Mouse (Mus musculus): Measurements from ENCODE around the gene Ptpro. TPM values are rescaled to one million over a fixed set of nuclear protein-coding genes. Genes with fewer than 3 reads are reported as not detected.
A peak's percentile ranks its signal among the peaks of the same experiment; 100 is the strongest.

Ptpro gene
- polyA plus RNA-seq, 1 experiment from 2014 or later: 16.0 TPM

GRCm38 (mm10) chr6:137496562-137496961, 244.4 kb downstream of the Ptpro start:
- DNase-seq (ENCODE audit: low spot score): no peak
- Histone ChIP-seq H3K9ac (ENCODE audit: low read depth, low read length) (no peak overlapping the region), H3K36me3 (ENCODE audit: control insufficient read depth, insufficient read depth, low read length) (no peaks in the 10 kb centered on the region), H3K4me3 (ENCODE audit: low read depth, low read length) (no peak overlapping the region), H3K27ac (ENCODE audit: low read depth, low read length) (no peak overlapping the region), H3K9me3 (ENCODE audit: control insufficient read depth, low read length) (no peaks in the 10 kb centered on the region), H3K4me1 (replicated peaks; ENCODE audit: control insufficient read depth, insufficient read depth, low read length) (no peaks in the 10 kb centered on the region), H3K27me3 (ENCODE audit: control insufficient read depth, insufficient read depth, low read length) (no peaks in the 10 kb centered on the region), H3K4me2 (replicated peaks; ENCODE audit: low read depth, low read length) (no peak overlapping the region)
- peak; percentile 43; the same call in 1 of the 2 replicates for ATAC-seq (ENCODE audit: low FRiP score)
- 96% methylated on average over 2 of the region's 2 CpGs for WGBS

GRCm38 (mm10) chr6:137497208-137497835, 245.2 kb downstream of the Ptpro start:
- DNase-seq (ENCODE audit: low spot score) (no peak), ATAC-seq (ENCODE audit: low FRiP score) (no peak)
- WGBS: 93% methylated on average over 8 of the region's 8 CpGs

GRCm38 (mm10) chr6:137498781-137499180, 246.7 kb downstream of the Ptpro start:
- WGBS: 86% methylated on average over 6 of the region's 6 CpGs
- Histone ChIP-seq H3K36me3 (ENCODE audit: control insufficient read depth, insufficient read depth, low read length) (no peaks in the 10 kb centered on the region), H3K27me3 (ENCODE audit: control insufficient read depth, insufficient read depth, low read length) (no peaks in the 10 kb centered on the region), H3K27ac (ENCODE audit: low read depth, low read length) (no peak overlapping the region), H3K4me3 (ENCODE audit: low read depth, low read length) (no peak overlapping the region), H3K4me2 (replicated peaks; ENCODE audit: low read depth, low read length) (no peak overlapping the region), H3K9ac (ENCODE audit: low read depth, low read length) (no peak overlapping the region), H3K4me1 (replicated peaks; ENCODE audit: control insufficient read depth, insufficient read depth, low read length) (no peaks in the 10 kb centered on the region), H3K9me3 (ENCODE audit: control insufficient read depth, low read length) (no peaks in the 10 kb centered on the region)
- no peak for ATAC-seq (ENCODE audit: low FRiP score)
- DNase-seq (ENCODE audit: low spot score): no peak

More at GRCm38 (mm10) chr6:137497208-137497835, 245.2 kb downstream of the Ptpro start:
- Histone ChIP-seq H3K4me2 (replicated peaks; ENCODE audit: low read depth, low read length) (no peak overlapping the region), H3K4me1 (replicated peaks; ENCODE audit: control insufficient read depth, insufficient read depth, low read length) (no peaks in the 10 kb centered on the region), H3K9ac (ENCODE audit: low read depth, low read length) (no peak overlapping the region), H3K4me3 (ENCODE audit: low read depth, low read length) (no peak overlapping the region), H3K9me3 (ENCODE audit: control insufficient read depth, low read length) (no peaks in the 10 kb centered on the region), H3K27me3 (ENCODE audit: control insufficient read depth, insufficient read depth, low read length) (no peaks in the 10 kb centered on the region), H3K27ac (ENCODE audit: low read depth, low read length) (no peak overlapping the region), H3K36me3 (ENCODE audit: control insufficient read depth, insufficient read depth, low read length) (no peaks in the 10 kb centered on the region)

GRCm38 (mm10) chr6:137503009-137503408, 250.9 kb downstream of the Ptpro start:
- Histone ChIP-seq H3K9me3 (ENCODE audit: control insufficient read depth, low read length) (no peaks in the 10 kb centered on the region), H3K27ac (ENCODE audit: low read depth, low read length) (no peak overlapping the region), H3K27me3 (ENCODE audit: control insufficient read depth, insufficient read depth, low read length) (no peaks in the 10 kb centered on the region), H3K36me3 (ENCODE audit: control insufficient read depth, insufficient read depth, low read length) (no peaks in the 10 kb centered on the region), H3K4me2 (replicated peaks; ENCODE audit: low read depth, low read length) (no peak overlapping the region), H3K4me3 (ENCODE audit: low read depth, low read length) (no peak overlapping the region), H3K4me1 (replicated peaks; ENCODE audit: control insufficient read depth, insufficient read depth, low read length) (no peaks in the 10 kb centered on the region), H3K9ac (ENCODE audit: low read depth, low read length) (no peak overlapping the region)
- DNase-seq (ENCODE audit: low spot score): no peak
- WGBS: 88% methylated on average over 7 of the region's 7 CpGs
- ATAC-seq (ENCODE audit: low FRiP score): no peak

- DNase-seq (ENCODE audit: low spot score): no peak
- H3K4me1 ChIP-seq (replicated peaks; ENCODE audit: control insufficient read depth, insufficient read depth, low read length): no peaks in the 10 kb centered on the region
Measured at GRCm38 (mm10) chr6:137503462-137503861, 251.3 kb downstream of the Ptpro start.

GRCm38 (mm10) chr6:137504052-137504451, 251.9 kb downstream of the Ptpro start:
- DNase-seq (ENCODE audit: low spot score): no peak
- Histone ChIP-seq H3K36me3 (ENCODE audit: control insufficient read depth, insufficient read depth, low read length) (no peaks in the 10 kb centered on the region), H3K4me2 (replicated peaks; ENCODE audit: low read depth, low read length) (no peak overlapping the region), H3K27ac (ENCODE audit: low read depth, low read length) (no peak overlapping the region), H3K9me3 (ENCODE audit: control insufficient read depth, low read length) (no peaks in the 10 kb centered on the region), H3K27me3 (ENCODE audit: control insufficient read depth, insufficient read depth, low read length) (no peaks in the 10 kb centered on the region), H3K4me3 (ENCODE audit: low read depth, low read length) (no peak overlapping the region), H3K9ac (ENCODE audit: low read depth, low read length) (no peak overlapping the region), H3K4me1 (replicated peaks; ENCODE audit: control insufficient read depth, insufficient read depth, low read length) (no peaks in the 10 kb centered on the region)
- no peak for ATAC-seq (ENCODE audit: low FRiP score)
- 42% methylated on average over 1 of the region's 1 CpGs for WGBS

More at GRCm38 (mm10) chr6:137503462-137503861, 251.3 kb downstream of the Ptpro start:
- H3K9ac ChIP-seq (ENCODE audit: low read depth, low read length): no peak overlapping the region
- H3K4me2 ChIP-seq (replicated peaks; ENCODE audit: low read depth, low read length): no peak overlapping the region
- H3K9me3 ChIP-seq (ENCODE audit: control insufficient read depth, low read length): no peaks in the 10 kb centered on the region
- H3K36me3 ChIP-seq (ENCODE audit: control insufficient read depth, insufficient read depth, low read length): no peaks in the 10 kb centered on the region
- WGBS: 87% methylated on average over 8 of the region's 8 CpGs
- no peak overlapping the region for H3K4me3 ChIP-seq (ENCODE audit: low read depth, low read length)
- H3K27me3 ChIP-seq (ENCODE audit: control insufficient read depth, insufficient read depth, low read length): no peaks in the 10 kb centered on the region
- no peak for ATAC-seq (ENCODE audit: low FRiP score)
- no peak overlapping the region for H3K27ac ChIP-seq (ENCODE audit: low read depth, low read length)

- no peaks in the 10 kb centered on the region for H3K36me3 ChIP-seq (ENCODE audit: control insufficient read depth, insufficient read depth, low read length)
- 84% methylated on average over 3 of the region's 3 CpGs for WGBS
Measured at GRCm38 (mm10) chr6:137505555-137506227, 253.6 kb downstream of the Ptpro start.

GRCm38 (mm10) chr6:137506563-137506962, 254.4 kb downstream of the Ptpro start:
- H3K4me3 ChIP-seq (ENCODE audit: low read depth, low read length): no peak overlapping the region
- DNase-seq (ENCODE audit: low spot score) (no peak), ATAC-seq (ENCODE audit: low FRiP score) (no peak)
- H3K27ac ChIP-seq (ENCODE audit: low read depth, low read length): no peak overlapping the region
- H3K36me3 ChIP-seq (ENCODE audit: control insufficient read depth, insufficient read depth, low read length): no peaks in the 10 kb centered on the region
- H3K4me2 ChIP-seq (replicated peaks; ENCODE audit: low read depth, low read length): no peak overlapping the region
- H3K9me3 ChIP-seq (ENCODE audit: control insufficient read depth, low read length): no peaks in the 10 kb centered on the region
- H3K9ac ChIP-seq (ENCODE audit: low read depth, low read length): no peak overlapping the region
- 93% methylated on average over 7 of the region's 7 CpGs for WGBS
- no peaks in the 10 kb centered on the region for H3K4me1 ChIP-seq (replicated peaks; ENCODE audit: control insufficient read depth, insufficient read depth, low read length)
- H3K27me3 ChIP-seq (ENCODE audit: control insufficient read depth, insufficient read depth, low read length): no peaks in the 10 kb centered on the region

More at GRCm38 (mm10) chr6:137505555-137506227, 253.6 kb downstream of the Ptpro start:
- Histone ChIP-seq H3K27me3 (ENCODE audit: control insufficient read depth, insufficient read depth, low read length) (no peaks in the 10 kb centered on the region), H3K4me1 (replicated peaks; ENCODE audit: control insufficient read depth, insufficient read depth, low read length) (no peaks in the 10 kb centered on the region), H3K9me3 (ENCODE audit: control insufficient read depth, low read length) (no peaks in the 10 kb centered on the region), H3K4me2 (replicated peaks; ENCODE audit: low read depth, low read length) (no peak overlapping the region), H3K9ac (ENCODE audit: low read depth, low read length) (no peak overlapping the region), H3K27ac (ENCODE audit: low read depth, low read length) (no peak overlapping the region), H3K4me3 (ENCODE audit: low read depth, low read length) (no peak overlapping the region)
- no peak for DNase-seq (ENCODE audit: low spot score)
- ATAC-seq (ENCODE audit: low FRiP score): no peak

GRCm38 (mm10) chr6:137508936-137509335, 256.8 kb downstream of the Ptpro start:
- no peak for ATAC-seq (ENCODE audit: low FRiP score)
- Histone ChIP-seq H3K4me2 (replicated peaks; ENCODE audit: low read depth, low read length) (no peak overlapping the region), H3K36me3 (ENCODE audit: control insufficient read depth, insufficient read depth, low read length) (no peaks in the 10 kb centered on the region), H3K27ac (ENCODE audit: low read depth, low read length) (no peak overlapping the region), H3K9me3 (ENCODE audit: control insufficient read depth, low read length) (no peaks in the 10 kb centered on the region), H3K9ac (ENCODE audit: low read depth, low read length) (no peak overlapping the region), H3K4me1 (replicated peaks; ENCODE audit: control insufficient read depth, insufficient read depth, low read length) (no peaks in the 10 kb centered on the region), H3K27me3 (ENCODE audit: control insufficient read depth, insufficient read depth, low read length) (no peaks in the 10 kb centered on the region), H3K4me3 (ENCODE audit: low read depth, low read length) (no peak overlapping the region)
- WGBS: 93% methylated on average over 19 of the region's 19 CpGs
- no peak for DNase-seq (ENCODE audit: low spot score)

All from hindbrain, embryonic 11.5 days (tissue).